In the genomic region with DNA sequence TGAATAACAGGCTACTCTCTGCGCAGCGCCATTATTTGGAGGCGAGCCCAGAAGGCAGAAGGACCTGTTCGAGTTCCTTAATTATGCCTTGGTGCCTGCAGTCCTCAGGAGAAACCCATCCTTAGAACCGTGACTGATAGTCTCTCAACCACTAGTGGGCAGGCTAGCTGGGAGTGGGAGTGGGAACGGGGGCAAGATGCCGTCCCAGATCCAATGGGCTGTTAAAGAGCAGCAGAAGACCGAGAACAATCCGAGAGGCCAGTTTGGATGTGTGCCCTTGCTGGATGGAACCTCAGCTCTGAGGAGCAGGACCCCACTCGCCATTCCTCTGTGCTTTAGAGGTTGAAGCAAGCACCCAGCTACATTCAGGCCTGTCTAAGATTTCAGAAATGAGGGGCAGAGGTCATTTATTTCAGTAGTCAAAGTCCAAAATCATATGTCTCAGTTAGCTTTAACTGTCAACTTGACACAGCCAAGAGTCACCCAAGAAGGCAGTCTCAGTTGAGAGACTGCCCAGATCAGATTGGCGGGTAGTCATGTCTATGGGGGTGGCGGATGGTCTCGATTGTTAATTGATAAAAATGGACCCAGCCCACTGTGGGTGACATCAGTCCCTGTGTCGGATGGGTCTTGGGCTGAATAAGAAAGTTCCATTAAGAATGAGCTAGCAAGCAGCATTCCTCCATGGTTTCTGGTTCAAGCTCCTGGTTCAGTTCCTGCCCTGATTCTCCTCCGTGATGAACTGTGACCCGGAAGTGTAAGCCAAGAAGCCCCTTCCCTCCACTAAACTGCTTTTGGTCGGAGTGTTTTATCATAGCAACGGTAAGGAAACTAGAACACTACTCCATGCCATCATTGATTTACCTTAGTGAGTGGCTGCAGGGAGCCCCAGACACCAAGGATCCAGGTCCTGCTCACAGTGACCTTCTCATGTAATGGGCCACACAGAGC, we compare ENCODE assay signal across 14 mouse cellular contexts. TPM values are rescaled to one million over a fixed set of nuclear protein-coding genes. Genes with fewer than 3 reads are reported as not detected.
DNase-seq lines count a peak whose midpoint lies in the region; ATAC-seq and TF ChIP-seq lines count a peak whose summit lies in the region.
"Had no signal": no experiment of that assay in that cellular context is flagged by ENCODE, and none has a peak within 500 bp of the region (broad histone marks: within the 10 kb centered on the region; RNA-seq: fewer than 3 reads in every experiment).

No protein-coding gene starts in this region.

- H3K4me2 ChIP-seq in intestine, postnatal 0 days (replicated peaks; ENCODE audit: low read depth), result peak overlapping the region; percentile 48; the same call in 1 of the 2 replicates

- H3K4me3 ChIP-seq in layer of hippocampus, adult 2 months, result no peak overlapping the region
- H3K4me3 ChIP-seq in ES-Bruce4 (ENCODE audit: low read depth, low read length), result peak overlapping the region; percentile 52
- H3K4me3 ChIP-seq in intestine, postnatal 0 days (ENCODE audit: low read depth, low read length), result no peak overlapping the region

- H3K27ac ChIP-seq in layer of hippocampus, adult 2 months, result no peak overlapping the region
- H3K27ac ChIP-seq in ES-Bruce4 (ENCODE audit: insufficient read depth, low read length), result peak overlapping the region; percentile 56
- H3K27ac ChIP-seq in intestine, postnatal 0 days (ENCODE audit: low read depth, low read length), result no peak overlapping the region

- no peak for TF ChIP-seq EP300 in ES-Bruce4 (IDR thresholded peaks at IDR 0.05; ENCODE audit: insufficient read depth, low read depth, low read length)

- no peaks in the 10 kb centered on the region for H3K9me3 ChIP-seq in ES-Bruce4 (replicated peaks; ENCODE audit: control insufficient read depth, insufficient read depth, low read length, poor library complexity, severe bottlenecking)
- no peaks in the 10 kb centered on the region for H3K9me3 ChIP-seq in intestine, postnatal 0 days (ENCODE audit: control insufficient read depth)
- H3K9me3 ChIP-seq: embryonic facial prominence, embryonic 12.5 days had no signal

- DNase-seq in CD4-positive, CD25-positive, alpha-beta regulatory T cell, adult 2 months (ENCODE audit: low read depth, low spot score), result peak; percentile 48
- DNase-seq in layer of hippocampus, adult 2 months (ENCODE audit: low spot score in 2 of 2), result no peak
- no peak for DNase-seq in layer of hippocampus, postnatal 10 days (ENCODE audit: low spot score in 2 of 2)
- DNase-seq in ovary, postnatal 10 days (ENCODE audit: low spot score), result no peak
- no peak for DNase-seq in embryo, embryonic 11 days
- DNase-seq: kidney, postnatal 36 days had no signal

- no peaks in the 10 kb centered on the region for H3K36me3 ChIP-seq in ES-Bruce4 (ENCODE audit: control insufficient read depth, insufficient read depth, low read length, poor library complexity, severe bottlenecking)
- H3K36me3 ChIP-seq in intestine, postnatal 0 days (ENCODE audit: control insufficient read depth, insufficient read depth), result no peaks in the 10 kb centered on the region
- H3K36me3 ChIP-seq: embryonic facial prominence, embryonic 12.5 days had no signal

- peaks cover 3% of the 10 kb centered on the region for H3K4me1 ChIP-seq in ES-Bruce4 (ENCODE audit: control insufficient read depth, insufficient read depth, low read length)
- peaks cover 9% of the 10 kb centered on the region; the same call in 1 of the 2 replicates for H3K4me1 ChIP-seq in intestine, postnatal 0 days (replicated peaks; ENCODE audit: control insufficient read depth, insufficient read depth, low read length)

- TF ChIP-seq CTCF in layer of hippocampus, adult 2 months (conservative IDR thresholded peaks at IDR 0.05), result peak; percentile 60
- TF ChIP-seq CTCF in ES-Bruce4 (IDR thresholded peaks at IDR 0.05; ENCODE audit: low read depth, low read length), result peak; percentile 22
- TF ChIP-seq CTCF in intestine, postnatal 0 days (IDR thresholded peaks at IDR 0.05; ENCODE audit: low read depth), result peak; percentile 59

- no peak for ATAC-seq in CD4-positive, CD25-positive, alpha-beta regulatory T cell, adult 4 months
- no peak for ATAC-seq in intestine, postnatal 0 days

- WGBS in intestine, postnatal 0 days, result 59% methylated on average over 18 of the region's 18 CpGs

- 0 out of 2 replicates have a peak overlapping the region, but pooled peaks have one; percentile 14 for H3K9ac ChIP-seq in ES-Bruce4 (ENCODE audit: low read depth, poor library complexity, severe bottlenecking)
- no peak overlapping the region for H3K9ac ChIP-seq in intestine, postnatal 0 days (ENCODE audit: low read depth, low read length)

- H3K27me3 ChIP-seq in ES-Bruce4 (ENCODE audit: control insufficient read depth, insufficient read depth, low read length, poor library complexity, severe bottlenecking), result no peaks in the 10 kb centered on the region
- H3K27me3 ChIP-seq in intestine, postnatal 0 days (replicated peaks; ENCODE audit: control insufficient read depth, insufficient read depth, low read length), result no peaks in the 10 kb centered on the region
- H3K27me3 ChIP-seq: embryonic facial prominence, embryonic 12.5 days had no signal

- TF ChIP-seq POLR2A in ES-Bruce4 (IDR thresholded peaks at IDR 0.05; ENCODE audit: insufficient read depth, low read length), result no peak

RNA-seq across cellular contexts. Expression of a gene that starts 32.3 kb away (rescaled TPM):
- 10 to 100 TPM; 32.0 to 32.3 TPM for polyA plus RNA-seq in CD4-positive, CD25-positive, alpha-beta regulatory T cell, adult 4 months (2017; shearing (Covaris generic))
- 10 to 100 TPM; 39.9 to 40.7 TPM for total RNA-seq in layer of hippocampus, adult 2 months (2021)
- 10 to 100 TPM; 37.2 to 38.9 TPM for total RNA-seq in layer of hippocampus, postnatal 10 days (2021)
- 72.0 and 77.6 TPM in 2 replicates for polyA plus RNA-seq in ES-Bruce4 (2011; ENCODE audit: insufficient read depth, insufficient read length, low read depth, missing spikeins)
- polyA plus RNA-seq in intestine, postnatal 0 days (2015; fragmentation: Nextera tagmentation; extraction: Ambion mirVana), result 36.2 and 36.3 TPM in 2 replicates

RNA-seq across cellular contexts. Expression of a gene that starts 51.1 kb away (rescaled TPM):
- polyA plus RNA-seq in CD4-positive, CD25-positive, alpha-beta regulatory T cell, adult 4 months (2017; shearing (Covaris generic)), result not detected
- not detected for total RNA-seq in layer of hippocampus, adult 2 months (2021)
- total RNA-seq in layer of hippocampus, postnatal 10 days (2021), result not detected
- polyA plus RNA-seq in ES-Bruce4 (2011; ENCODE audit: insufficient read depth, insufficient read length, low read depth, missing spikeins), result not detected in 2 replicates
- not detected in 2 replicates for polyA plus RNA-seq in intestine, postnatal 0 days (2015; fragmentation: Nextera tagmentation; extraction: Ambion mirVana)
- total RNA-seq: adrenal gland, postnatal 36 days; gastrocnemius, postnatal 25 days; liver, adult 2 months had no signal
- polyA plus RNA-seq: embryonic facial prominence, embryonic 12.5 days; liver, adult 2 months; neural tube, embryonic 11.5 days had no signal
